Mouse (Mus musculus) midbrain, embryonic 10.5 days (tissue): ENCODE data around the gene Abracl. TPM values are rescaled to one million over a fixed set of nuclear protein-coding genes. Genes with fewer than 3 reads are reported as not detected.
A peak's percentile ranks its signal among the peaks of the same experiment; 100 is the strongest.

Experiments
- DNase-seq: peaks from one replicate; pipeline ENCODE4 v3.0.0-alpha.2; 2017; ENCODE audit warnings: low spot score
- H3K27ac ChIP-seq: fragments of 300-500 bp; sonication (generic); replicated peaks from 2 replicates; pipeline ENCODE4 v1.5.1; 2016; ENCODE audit warnings: mild to moderate bottlenecking
- H3K27me3 ChIP-seq: fragments of 300-500 bp; sonication (generic); 2 replicates; pipeline ENCODE4 v1.6.1; 2016; ENCODE audit warnings: low read depth, mild to moderate bottlenecking; ENCODE audit not compliant: poor library complexity, severe bottlenecking
- H3K36me3 ChIP-seq: fragments of 300-500 bp; sonication (generic); 2 replicates; pipeline ENCODE4 v1.6.1; 2016; ENCODE audit warnings: mild to moderate bottlenecking, moderate library complexity
- H3K4me1 ChIP-seq: fragments of 300-500 bp; sonication (generic); 2 replicates; pipeline ENCODE4 v1.6.1; 2016
- H3K4me3 ChIP-seq: fragments of 300-500 bp; sonication (generic); 2 replicates; pipeline ENCODE4 v1.5.1; 2016; ENCODE audit warnings: mild to moderate bottlenecking, moderate library complexity
- H3K9me3 ChIP-seq: fragments of 300-500 bp; sonication (generic); replicated peaks from 2 replicates; pipeline ENCODE4 v1.6.1; 2016; ENCODE audit warnings: mild to moderate bottlenecking
- WGBS: fragments of 180-500 bp; shearing (Covaris S2); methylation state at CpG from one replicate; pipeline ENCODE4 v1.1.7; 2016; 5-methylcytosine and 5-hydroxymethylcytosine counted together
- polyA plus RNA-seq: library from polyadenylated mRNA; unstranded; fragments of >200 nt; fragmentation: Nextera tagmentation; extraction: Ambion mirVana; gene quantifications from 2 replicates; pipeline ENCODE4 v1.2.1, GENCODE M21; 2016

The Abracl gene
- polyA plus RNA-seq = 152 and 161 TPM in 2 replicates

GRCm38 (mm10) chr10:18022741-18023347, at the start of gene Abracl:
Gene Abracl, minus strand, starts transcription at chr10:18023288.
- H3K27me3 ChIP-seq = no peaks in the 10 kb centered on the region
- DNase-seq = peak; percentile 82
- peaks cover 16% of the 10 kb centered on the region for H3K36me3 ChIP-seq
- H3K9me3 ChIP-seq = peaks cover 7% of the 10 kb centered on the region; the same call in 1 of the 2 replicates
- WGBS = 0% methylated on average over 37 of the region's 37 CpGs
- peak within 1 kb of the TSS; percentile 96 for H3K27ac ChIP-seq
- H3K4me3 ChIP-seq = peak within 1 kb of the TSS; percentile 74
- peaks cover 20% of the 10 kb centered on the region for H3K4me1 ChIP-seq

GRCm38 (mm10) chr10:18072871-18073270, 49.8 kb upstream of the Abracl start:
- no peak for DNase-seq
- Histone ChIP-seq H3K4me3 (no peak overlapping the region), H3K4me1 (peaks cover 4% of the 10 kb centered on the region), H3K36me3 (peaks cover 9% of the 10 kb centered on the region), H3K27me3 (no peaks in the 10 kb centered on the region), H3K27ac (no peak overlapping the region), H3K9me3 (no peaks in the 10 kb centered on the region)
- WGBS = 86% methylated on average over 3 of the region's 3 CpGs

GRCm38 (mm10) chr10:18070616-18071015, 47.5 kb upstream of the Abracl start:
- no peak overlapping the region for H3K4me3 ChIP-seq
- no peak overlapping the region for H3K27ac ChIP-seq
- no peaks in the 10 kb centered on the region for H3K27me3 ChIP-seq
- H3K9me3 ChIP-seq = no peaks in the 10 kb centered on the region
- no peak for DNase-seq
- WGBS = 95% methylated on average over 2 of the region's 2 CpGs
- H3K4me1 ChIP-seq = peaks cover 25% of the 10 kb centered on the region
- H3K36me3 ChIP-seq = no peaks in the 10 kb centered on the region

GRCm38 (mm10) chr10:18070144-18070543, 47.1 kb upstream of the Abracl start:
- no peaks in the 10 kb centered on the region for H3K27me3 ChIP-seq
- peaks cover 26% of the 10 kb centered on the region for H3K4me1 ChIP-seq
- H3K36me3 ChIP-seq = no peaks in the 10 kb centered on the region
- WGBS = 94% methylated on average over 3 of the region's 3 CpGs
- H3K9me3 ChIP-seq = no peaks in the 10 kb centered on the region
- no peak overlapping the region for H3K4me3 ChIP-seq
- DNase-seq = no peak
- no peak overlapping the region for H3K27ac ChIP-seq

GRCm38 (mm10) chr10:18069576-18069975, 46.5 kb upstream of the Abracl start:
- H3K9me3 ChIP-seq = no peaks in the 10 kb centered on the region
- H3K27ac ChIP-seq = no peak overlapping the region
- no peaks in the 10 kb centered on the region for H3K27me3 ChIP-seq
- DNase-seq = no peak
- H3K36me3 ChIP-seq = no peaks in the 10 kb centered on the region
- WGBS = 89% methylated on average over 2 of the region's 2 CpGs
- H3K4me1 ChIP-seq = peaks cover 29% of the 10 kb centered on the region
- no peak overlapping the region for H3K4me3 ChIP-seq

- WGBS = 88% methylated on average over 2 of the region's 2 CpGs
- Histone ChIP-seq H3K27me3 (no peaks in the 10 kb centered on the region), H3K27ac (no peak overlapping the region), H3K36me3 (no peaks in the 10 kb centered on the region), H3K9me3 (no peaks in the 10 kb centered on the region), H3K4me3 (no peak overlapping the region), H3K4me1 (peaks cover 29% of the 10 kb centered on the region)
- DNase-seq = no peak
These were observed 45.8 kb upstream of the Abracl start for GRCm38 (mm10) chr10:18068880-18069279.

GRCm38 (mm10) chr10:18067761-18068446, 44.8 kb upstream of the Abracl start:
- H3K27ac ChIP-seq = 0 out of 2 replicates have a peak overlapping the region, but pooled peaks have one; percentile 0
- 80% methylated on average over 10 of the region's 10 CpGs for WGBS
- no peak overlapping the region for H3K4me3 ChIP-seq
- H3K9me3 ChIP-seq = no peaks in the 10 kb centered on the region
- no peaks in the 10 kb centered on the region for H3K27me3 ChIP-seq
- H3K4me1 ChIP-seq = peaks cover 29% of the 10 kb centered on the region
- no peaks in the 10 kb centered on the region for H3K36me3 ChIP-seq
- DNase-seq = peak; percentile 30

- Histone ChIP-seq H3K36me3 (peaks cover 4% of the 10 kb centered on the region; the same call in 1 of the 2 replicates), H3K4me1 (peaks cover 29% of the 10 kb centered on the region), H3K27ac (no peak overlapping the region), H3K27me3 (no peaks in the 10 kb centered on the region), H3K9me3 (no peaks in the 10 kb centered on the region), H3K4me3 (no peak overlapping the region)
- WGBS = 73% methylated on average over 10 of the region's 10 CpGs
- DNase-seq = no peak
These were observed 42.9 kb upstream of the Abracl start for GRCm38 (mm10) chr10:18066031-18066439.

GRCm38 (mm10) chr10:18064606-18065228, 41.6 kb upstream of the Abracl start:
- Histone ChIP-seq H3K4me3 (no peak overlapping the region), H3K36me3 (peaks cover 6% of the 10 kb centered on the region; the same call in 1 of the 2 replicates), H3K4me1 (peaks cover 29% of the 10 kb centered on the region), H3K9me3 (no peaks in the 10 kb centered on the region), H3K27me3 (no peaks in the 10 kb centered on the region), H3K27ac (no peak overlapping the region)
- WGBS = 90% methylated on average over 7 of the region's 7 CpGs
- DNase-seq = no peak

GRCm38 (mm10) chr10:18061533-18061932, 38.4 kb upstream of the Abracl start:
- Histone ChIP-seq H3K27ac (no peak overlapping the region), H3K36me3 (peaks cover 10% of the 10 kb centered on the region; the same call in 1 of the 2 replicates), H3K4me3 (no peak overlapping the region), H3K27me3 (no peaks in the 10 kb centered on the region), H3K9me3 (no peaks in the 10 kb centered on the region), H3K4me1 (peaks cover 31% of the 10 kb centered on the region)
- no peak for DNase-seq
- WGBS = 96% methylated on average over 4 of the region's 4 CpGs

- Histone ChIP-seq H3K9me3 (no peaks in the 10 kb centered on the region), H3K27ac (no peak overlapping the region), H3K27me3 (no peaks in the 10 kb centered on the region), H3K36me3 (peaks cover 10% of the 10 kb centered on the region; the same call in 1 of the 2 replicates), H3K4me1 (peaks cover 27% of the 10 kb centered on the region), H3K4me3 (no peak overlapping the region)
- DNase-seq = no peak
- 92% methylated on average over 2 of the region's 2 CpGs for WGBS
These were observed 37.7 kb upstream of the Abracl start for GRCm38 (mm10) chr10:18060778-18061177.

- peaks cover 10% of the 10 kb centered on the region; the same call in 1 of the 2 replicates for H3K36me3 ChIP-seq
- no peak overlapping the region for H3K4me3 ChIP-seq
- H3K9me3 ChIP-seq = no peaks in the 10 kb centered on the region
- no peak for DNase-seq
- H3K27me3 ChIP-seq = no peaks in the 10 kb centered on the region
- H3K4me1 ChIP-seq = peaks cover 22% of the 10 kb centered on the region
- WGBS = 91% methylated on average over 13 of the region's 13 CpGs
- no peak overlapping the region for H3K27ac ChIP-seq
These were observed 36.7 kb upstream of the Abracl start for GRCm38 (mm10) chr10:18059807-18060206.
